Mouse (Mus musculus): Measurements from ENCODE around the gene Ctsw.

The Ctsw gene

GRCm38 (mm10) chr19:5465037-5465436 lies 3.3 kb downstream of the Ctsw start:
- CTCF ChIA-PET: interaction anchor here (1.0 kb wide), 2 partner anchors 22 to 171 kb away, joined by 4 to 5 read pairs; no protein-coding TSS in a partner anchor

DNA sequence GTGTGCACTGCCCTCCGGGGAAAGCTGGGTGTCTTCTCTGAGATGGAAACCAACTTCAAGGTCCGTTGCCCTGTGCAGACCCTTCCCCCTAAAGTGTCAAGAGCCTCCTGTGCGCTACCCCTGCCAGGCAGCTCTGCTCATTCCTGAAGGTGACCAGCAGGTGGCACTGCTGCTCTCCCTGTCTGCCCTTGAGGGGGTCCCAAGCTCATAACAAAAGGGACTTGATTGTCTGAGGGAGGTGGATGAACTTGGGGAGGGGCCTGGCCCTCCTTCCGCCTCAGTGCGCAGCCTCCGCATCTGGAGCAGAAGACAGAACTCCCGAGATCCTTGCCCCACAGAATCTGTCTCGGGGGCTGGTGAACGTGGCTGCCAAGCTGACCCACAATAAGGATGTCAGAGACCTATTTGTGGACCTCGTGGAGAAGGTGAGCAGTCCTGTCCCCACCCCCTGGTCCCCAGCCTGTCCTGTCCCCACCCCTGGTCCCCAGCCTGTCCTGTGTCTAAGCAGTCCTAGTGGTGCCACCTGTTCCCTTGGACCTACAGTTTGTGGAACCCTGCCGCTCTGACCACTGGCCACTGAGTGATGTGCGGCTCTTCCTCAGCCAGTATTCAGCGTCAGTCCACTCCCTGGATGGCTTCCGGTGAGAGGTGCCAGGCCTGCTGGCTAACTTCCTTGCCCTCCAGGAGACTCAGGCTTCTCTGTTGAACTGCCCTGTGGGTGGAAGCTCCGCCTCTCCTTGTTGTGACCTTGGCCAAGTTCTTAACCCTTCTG lies 4.3 kb downstream of the Ctsw start:
- CTCF ChIA-PET: interaction anchor here (1.0 to 1.5 kb wide), 4 partner anchors 11 to 170 kb away, joined by 3 to 5 read pairs (median 4); no protein-coding TSS in a partner anchor

DNA sequence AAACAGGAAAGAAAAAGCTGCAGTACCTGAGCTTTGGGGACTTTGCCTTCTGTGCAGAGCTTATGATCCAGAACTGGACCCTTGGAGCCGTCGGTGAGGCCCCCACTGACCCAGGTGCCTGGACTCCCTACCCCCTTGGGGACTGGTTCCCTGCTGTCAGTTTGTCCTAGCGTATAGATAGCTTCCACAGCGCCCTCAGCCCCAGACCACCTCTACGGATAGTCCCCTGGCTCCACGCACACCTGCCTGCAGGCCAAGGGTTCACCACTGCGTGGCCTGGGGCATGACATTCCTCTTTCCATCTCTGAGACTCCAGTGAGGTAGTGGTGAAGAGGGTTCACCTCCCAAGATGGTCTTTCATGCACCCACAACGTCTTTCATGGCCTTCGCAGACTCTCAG lies 5.1 kb downstream of the Ctsw start:
- CTCF ChIA-PET: interaction anchor here (1.0 to 1.5 kb wide), 2 partner anchors 12 to 30 kb away, joined by 3 to 4 read pairs; no protein-coding TSS in a partner anchor

- CTCF ChIA-PET: no interaction called here
Observed at GRCm38 (mm10) chr19:5461411-5461810, 6.9 kb downstream of the Ctsw start.

DNA sequence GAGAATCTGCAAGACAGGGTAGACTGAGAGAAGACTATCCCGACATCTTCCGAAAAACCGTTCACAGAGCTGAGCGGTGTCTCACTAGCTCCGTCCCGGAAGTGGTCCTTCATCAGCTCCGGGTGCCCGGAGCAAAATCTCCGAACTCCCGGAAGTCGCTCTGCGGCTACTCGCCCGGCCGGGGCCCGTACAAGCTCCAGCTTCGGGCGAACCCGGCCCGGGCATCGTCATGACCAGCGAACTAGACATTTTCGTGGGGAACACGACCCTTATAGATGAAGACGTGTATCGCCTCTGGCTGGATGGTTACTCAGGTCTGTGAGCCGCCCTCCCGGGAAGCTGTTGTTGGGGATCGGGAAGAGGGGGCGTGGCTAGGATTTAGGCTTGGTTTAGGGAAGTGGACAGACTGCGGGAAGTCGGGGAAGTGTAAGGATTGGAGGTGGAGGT lies 7.8 kb downstream of the Ctsw start, which contains the start of gene Fibp:
Fibp (plus strand) TSS at position 151 of the 447 bp plus-strand sequence.
- CTCF ChIA-PET: no interaction called here

DNA sequence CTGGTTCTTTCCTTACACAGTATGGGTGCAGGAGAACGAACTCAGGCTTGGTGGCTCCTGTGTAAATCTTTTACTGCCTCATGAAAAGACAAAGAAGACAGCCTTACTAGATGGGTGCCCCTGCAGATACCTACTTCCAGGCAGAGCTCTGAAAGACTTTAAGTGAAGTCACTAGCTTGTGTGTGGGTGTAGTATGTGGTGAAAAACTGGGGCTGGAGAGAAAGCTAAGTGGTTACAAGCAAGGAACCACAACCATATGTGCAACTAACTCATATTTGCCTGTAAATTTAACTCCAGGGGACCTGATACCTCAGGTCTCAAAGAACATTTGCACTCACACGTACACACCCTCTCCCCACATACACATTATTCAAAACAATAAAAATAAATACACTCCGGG lies 8.4 kb downstream of the Ctsw start:
- CTCF ChIA-PET: no interaction called here

- CTCF ChIA-PET: interaction anchor here (0.6 to 1.6 kb wide), 2 partner anchors 13 to 29 kb away, joined by 3 to 8 read pairs; partner anchors contain the start of gene Mus81
Observed at GRCm38 (mm10) chr19:5459019-5459418, 9.3 kb downstream of the Ctsw start.

DNA sequence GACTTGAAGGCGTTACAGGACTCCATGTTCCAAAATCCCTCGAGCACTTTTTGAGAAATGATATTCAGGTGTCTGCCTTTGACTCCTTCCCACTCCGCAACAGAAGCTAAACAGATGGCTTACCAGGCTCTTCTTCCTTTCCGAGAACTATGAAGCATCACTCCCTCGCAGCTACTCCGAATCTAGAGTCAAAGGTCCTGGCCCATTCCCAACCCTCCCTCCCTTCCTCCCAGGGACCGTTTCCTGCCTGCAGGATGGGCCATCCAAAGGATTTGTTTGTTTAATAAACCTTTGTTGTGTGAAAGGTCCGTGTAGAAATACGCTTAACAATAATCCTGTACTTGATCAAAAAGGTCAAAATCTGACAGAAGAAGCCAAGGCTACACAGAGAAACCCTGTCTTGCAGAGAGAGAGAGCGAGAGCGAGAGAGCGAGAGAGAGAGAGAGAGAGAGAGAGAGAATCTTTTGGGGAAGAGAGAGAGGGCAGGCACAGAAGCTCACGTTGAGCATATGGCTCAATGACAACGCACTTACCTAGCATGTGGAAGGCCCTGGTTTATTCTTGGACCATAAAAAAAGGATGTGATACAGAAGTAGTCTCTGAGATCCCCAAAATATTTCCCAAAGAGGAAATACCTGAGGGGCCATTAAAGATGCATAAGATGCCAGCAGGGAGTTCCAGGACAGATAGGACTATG lies 10.4 kb downstream of the Ctsw start, which contains the start of gene Ccdc85b:
Ccdc85b (minus strand) TSS at position 149 of the 697 bp plus-strand sequence.
- CTCF ChIA-PET: interaction anchor here (1.6 kb wide), 1 partner anchor 30 kb away, joined by 3 read pairs; the partner anchor contains the start of gene Mus81

- CTCF ChIA-PET: interaction anchor here (0.7 kb wide), 1 partner anchor 23 kb away, joined by 3 read pairs; no protein-coding TSS in a partner anchor
Observed at GRCm38 (mm10) chr19:5456922-5457745, 11.2 kb downstream of the Ctsw start.

GRCm38 (mm10) chr19:5456241-5456921 lies 11.9 kb downstream of the Ctsw start:
- CTCF ChIA-PET: interaction anchor here (0.6 to 0.7 kb wide), 2 partner anchors 21 to 22 kb away, joined by 3 to 4 read pairs; no protein-coding TSS in a partner anchor

GRCm38 (mm10) chr19:5455568-5455967 lies 12.7 kb downstream of the Ctsw start:
- CTCF ChIA-PET: no interaction called here

DNA sequence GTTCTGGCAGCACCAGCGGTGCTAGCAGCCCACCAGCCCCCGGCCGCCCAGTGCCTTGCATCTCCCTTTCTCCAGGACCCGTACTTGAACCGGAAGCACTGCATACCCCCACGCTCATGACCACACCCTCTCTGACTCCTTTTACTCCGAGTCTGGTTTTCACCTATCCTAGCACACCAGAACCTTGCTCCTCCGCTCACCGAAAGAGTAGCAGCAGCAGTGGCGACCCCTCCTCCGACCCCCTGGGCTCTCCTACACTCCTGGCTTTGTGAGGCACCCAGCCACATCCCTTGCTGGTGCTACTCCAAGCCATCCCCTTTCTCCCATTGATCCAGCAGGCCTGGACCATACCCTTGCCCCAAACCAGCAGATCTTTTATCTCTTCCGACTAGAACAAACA lies 13.3 kb downstream of the Ctsw start:
- CTCF ChIA-PET: no interaction called here

GRCm38 (mm10) chr19:5451766-5452165 lies 16.5 kb downstream of the Ctsw start:
- CTCF ChIA-PET: no interaction called here

- CTCF ChIA-PET: interaction anchor here (0.5 to 1.0 kb wide), 3 partner anchors 20 to 567 kb away, joined by 3 to 5 read pairs (median 3); no protein-coding TSS in a partner anchor
Observed at GRCm38 (mm10) chr19:5449673-5450072, 18.6 kb downstream of the Ctsw start.

- CTCF ChIA-PET: no interaction called here
Observed at GRCm38 (mm10) chr19:5448354-5449150, 19.8 kb downstream of the Ctsw start.

- CTCF ChIA-PET: interaction anchor here (0.6 to 1.0 kb wide), 4 partner anchors 24 to 306 kb away, joined by 4 to 6 read pairs (median 5); no protein-coding TSS in a partner anchor
Observed at GRCm38 (mm10) chr19:5447515-5448353, 20.6 kb downstream of the Ctsw start, which contains the start of gene Fosl1. Gene Fosl1, plus strand, starts transcription at chr19:5447547.

DNA sequence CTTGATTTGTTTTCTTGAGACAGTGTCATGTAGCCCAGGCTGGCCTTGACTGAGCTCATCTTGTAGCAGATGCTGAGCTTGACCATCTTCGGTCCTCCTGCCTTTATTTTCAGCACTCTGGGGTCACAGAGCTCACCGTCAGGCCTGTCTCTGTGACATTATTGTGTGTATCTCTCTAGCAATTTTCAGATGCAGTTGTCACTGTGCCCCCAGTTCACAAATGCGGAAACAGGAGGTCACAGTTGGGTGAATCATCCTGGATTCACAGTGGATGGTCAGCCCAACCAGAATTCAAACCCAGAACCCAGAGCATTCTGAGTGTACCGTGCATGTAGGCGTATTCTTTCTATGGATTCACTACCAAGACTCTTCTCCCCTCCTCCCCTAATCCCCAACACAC lies 22.6 kb downstream of the Ctsw start:
- CTCF ChIA-PET: no interaction called here

DNA sequence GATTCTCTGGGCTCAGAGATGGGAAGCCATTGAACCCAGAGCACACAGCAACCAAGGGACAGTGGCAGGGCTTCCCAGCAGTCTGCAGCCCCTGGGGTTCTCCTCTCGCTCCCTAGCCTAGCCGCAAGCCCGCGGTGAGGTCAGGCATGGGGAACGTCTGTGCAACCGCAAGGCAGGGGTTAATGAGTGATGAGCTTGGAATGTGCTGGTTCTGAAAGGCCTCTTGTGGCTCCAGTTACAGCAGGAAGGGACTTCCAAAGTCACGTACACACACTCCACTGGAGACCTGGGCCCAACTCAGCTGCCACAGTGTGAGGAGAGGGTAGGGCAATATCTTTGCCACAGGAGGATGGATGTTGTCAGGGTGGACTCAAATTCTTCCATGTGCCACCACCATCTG lies 23.4 kb downstream of the Ctsw start:
- CTCF ChIA-PET: interaction anchor here (0.6 kb wide), 1 partner anchor 516 kb away, joined by 7 read pairs; no protein-coding TSS in a partner anchor

All from spleen, embryonic (tissue).